Mouse (Mus musculus): ENCODE data around the gene Bpifa6. TPM values are rescaled to one million over a fixed set of nuclear protein-coding genes. Genes with fewer than 3 reads are reported as not detected.

The Bpifa6 gene
- not detected in 2 replicates for polyA plus RNA-seq (2011; ENCODE audit: insufficient read length, low read depth, missing spikeins)

DNA sequence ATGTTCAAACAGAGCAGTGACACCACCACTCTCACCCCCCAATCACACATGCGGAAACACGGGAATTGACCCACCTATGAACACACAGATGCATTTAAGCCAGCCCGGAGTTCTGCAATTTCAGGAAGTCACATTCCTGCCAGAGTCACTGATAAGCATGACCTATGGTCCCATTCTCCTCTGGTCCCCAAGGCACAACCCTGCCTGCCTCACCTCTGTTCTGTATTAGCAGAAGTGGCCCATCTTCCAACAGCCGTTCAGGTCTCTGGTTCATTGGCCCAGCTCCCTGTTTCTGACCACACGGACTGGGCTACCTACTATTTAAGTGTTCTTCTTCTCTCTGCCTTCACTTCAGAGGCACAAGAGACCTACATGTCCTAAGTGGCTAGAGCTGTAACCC lies at the start of gene Bpifa6:
Gene Bpifa6 (plus strand): TSS at position 364 of the 400 bp plus-strand sequence.
- Histone ChIP-seq H3K27ac (ENCODE audit: insufficient read depth, low read length) (no peak within 1 kb of the TSS), H3K4me3 (ENCODE audit: insufficient read depth, low read length) (no peak within 1 kb of the TSS), H3K4me1 (ENCODE audit: control insufficient read depth, insufficient read depth, low read length) (no peaks in the 10 kb centered on the region)
- no peak for TF ChIP-seq CTCF (IDR thresholded peaks at IDR 0.05; ENCODE audit: borderline replicate concordance, insufficient read depth, low read length)
- TF ChIP-seq POLR2A (IDR thresholded peaks at IDR 0.05; ENCODE audit: low read depth, low read length): no peak

DNA sequence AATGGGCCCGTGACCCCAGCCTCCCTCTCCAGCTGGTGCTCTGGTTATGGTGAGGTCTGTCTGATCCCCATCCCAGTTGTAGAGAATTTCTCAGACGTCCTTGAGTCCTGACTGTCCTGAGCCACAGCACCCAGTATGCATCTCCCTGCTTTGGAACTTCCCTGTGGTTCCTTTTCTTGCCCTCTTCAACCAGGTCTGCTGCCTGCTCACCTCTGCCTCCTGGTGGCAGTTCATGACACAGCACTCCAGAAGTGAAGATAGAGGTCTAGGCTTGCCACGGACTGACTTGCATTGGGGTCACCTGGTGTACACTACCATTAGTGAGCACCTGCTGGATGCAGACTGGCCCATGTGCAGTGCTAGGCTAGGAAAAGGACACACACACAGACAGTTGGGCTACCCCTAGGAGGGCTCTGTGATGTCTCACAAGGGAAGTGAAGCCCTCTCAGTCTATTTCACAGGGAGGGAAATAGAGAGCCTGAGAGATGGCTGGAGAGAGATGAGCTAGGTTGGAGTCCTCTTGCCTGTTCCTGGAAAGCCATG lies 44.8 kb upstream of the Bpifa6 start:
- H3K27ac ChIP-seq (ENCODE audit: insufficient read depth, low read length): no peak overlapping the region
- H3K4me1 ChIP-seq (ENCODE audit: control insufficient read depth, insufficient read depth, low read length): no peaks in the 10 kb centered on the region
- TF ChIP-seq CTCF (IDR thresholded peaks at IDR 0.05; ENCODE audit: borderline replicate concordance, insufficient read depth, low read length) (peak; percentile 89; the same call in 1 of the 2 replicates), POLR2A (IDR thresholded peaks at IDR 0.05; ENCODE audit: low read depth, low read length) (no peak)
- H3K4me3 ChIP-seq (ENCODE audit: insufficient read depth, low read length): no peak overlapping the region

DNA sequence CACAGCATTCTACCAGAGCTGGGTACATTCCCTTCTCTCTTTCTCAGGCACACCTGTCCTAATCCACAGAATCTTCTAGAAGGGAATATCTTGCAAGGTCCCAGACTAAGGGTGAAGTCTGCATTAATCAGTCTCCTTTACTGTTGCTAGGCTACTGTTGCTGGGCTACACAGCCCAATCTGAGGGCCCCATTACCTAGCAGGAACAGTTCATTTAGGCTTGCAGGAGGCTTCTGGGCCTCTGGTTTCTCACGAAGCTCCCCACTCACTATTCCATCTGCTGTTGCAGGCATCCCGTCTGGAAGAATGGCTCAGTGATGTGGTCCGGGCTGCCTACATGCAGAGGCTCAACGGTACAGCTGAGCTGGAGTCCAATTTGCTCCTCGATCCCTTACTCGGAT lies 43.6 kb upstream of the Bpifa6 start:
- H3K4me3 ChIP-seq (ENCODE audit: insufficient read depth, low read length): no peak overlapping the region
- TF ChIP-seq POLR2A (IDR thresholded peaks at IDR 0.05; ENCODE audit: low read depth, low read length): no peak
- no peak for TF ChIP-seq CTCF (IDR thresholded peaks at IDR 0.05; ENCODE audit: borderline replicate concordance, insufficient read depth, low read length)
- no peaks in the 10 kb centered on the region for H3K4me1 ChIP-seq (ENCODE audit: control insufficient read depth, insufficient read depth, low read length)
- H3K27ac ChIP-seq (ENCODE audit: insufficient read depth, low read length): no peak overlapping the region

DNA sequence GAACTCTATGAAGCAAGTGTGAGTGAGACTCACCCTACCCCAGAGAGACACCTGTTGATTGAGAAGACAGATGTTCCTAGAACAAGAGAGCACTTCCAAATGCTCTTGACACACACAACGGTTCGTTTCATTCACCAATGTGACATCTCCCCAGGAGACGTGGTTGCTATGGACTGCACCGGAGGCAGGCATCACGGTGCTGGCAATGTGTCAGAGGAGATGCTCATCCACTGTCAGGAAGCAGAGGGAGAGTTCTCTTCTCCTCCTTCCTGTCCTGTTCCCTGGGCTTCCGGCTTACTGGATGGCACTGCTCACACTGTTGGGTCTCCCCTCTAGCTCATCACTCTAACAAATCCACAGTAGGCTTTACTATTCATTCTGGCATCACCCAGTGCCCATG lies 41.4 kb upstream of the Bpifa6 start:
- Histone ChIP-seq H3K4me3 (ENCODE audit: insufficient read depth, low read length) (no peak overlapping the region), H3K4me1 (ENCODE audit: control insufficient read depth, insufficient read depth, low read length) (no peaks in the 10 kb centered on the region), H3K27ac (ENCODE audit: insufficient read depth, low read length) (no peak overlapping the region)
- TF ChIP-seq POLR2A (IDR thresholded peaks at IDR 0.05; ENCODE audit: low read depth, low read length): no peak

DNA sequence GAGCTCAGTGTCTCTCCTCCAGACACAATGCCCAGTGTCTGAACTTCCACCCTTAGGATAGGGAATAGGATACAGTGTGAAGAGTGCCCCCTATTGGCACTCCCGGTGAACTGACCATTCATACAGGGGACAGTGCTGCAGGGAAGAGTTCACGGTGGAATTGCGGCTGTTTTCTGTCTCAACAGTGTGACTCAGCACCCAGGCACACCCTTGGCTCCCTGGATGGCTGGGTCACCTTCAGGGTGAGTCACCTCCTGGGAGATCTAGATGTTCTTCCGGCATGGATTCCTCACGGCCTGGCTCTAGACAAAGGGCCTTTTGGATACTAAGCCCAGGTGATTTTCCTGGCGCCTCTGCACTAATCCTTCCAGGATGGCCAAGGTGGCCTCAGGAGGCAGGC lies 39.4 kb upstream of the Bpifa6 start:
- no peak for TF ChIP-seq CTCF (IDR thresholded peaks at IDR 0.05; ENCODE audit: borderline replicate concordance, insufficient read depth, low read length)
- no peak for TF ChIP-seq POLR2A (IDR thresholded peaks at IDR 0.05; ENCODE audit: low read depth, low read length)
- Histone ChIP-seq H3K27ac (ENCODE audit: insufficient read depth, low read length) (no peak overlapping the region), H3K4me3 (ENCODE audit: insufficient read depth, low read length) (no peak overlapping the region), H3K4me1 (ENCODE audit: control insufficient read depth, insufficient read depth, low read length) (no peaks in the 10 kb centered on the region)

DNA sequence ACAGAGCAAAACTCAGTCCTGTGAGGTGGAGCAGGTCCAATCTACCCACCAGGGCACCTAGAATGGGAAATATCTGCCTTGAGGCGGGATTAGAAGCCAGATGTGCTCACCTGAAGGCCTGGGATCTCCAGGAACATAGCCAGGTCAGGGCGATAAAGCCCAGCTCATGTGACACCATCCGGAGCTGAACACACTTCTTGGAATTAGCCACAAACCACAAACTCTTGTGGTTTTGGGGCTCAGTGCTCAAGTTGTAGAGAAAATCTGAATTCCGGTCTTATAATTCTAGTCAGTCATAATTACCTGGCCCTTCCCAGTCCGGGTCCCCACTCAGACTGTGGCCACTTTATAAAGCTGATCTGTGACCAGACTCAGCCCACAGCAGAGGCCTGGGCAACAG lies 36.9 kb upstream of the Bpifa6 start, which contains the start of gene Bpifb4:
Gene Bpifb4 (plus strand): TSS at position 370 of the 400 bp plus-strand sequence.
- TF ChIP-seq POLR2A (IDR thresholded peaks at IDR 0.05; ENCODE audit: low read depth, low read length) (no peak), CTCF (IDR thresholded peaks at IDR 0.05; ENCODE audit: borderline replicate concordance, insufficient read depth, low read length) (no peak)
- no peak within 1 kb of the TSS for H3K4me3 ChIP-seq (ENCODE audit: insufficient read depth, low read length)
- no peak within 1 kb of the TSS for H3K27ac ChIP-seq (ENCODE audit: insufficient read depth, low read length)
- no peaks in the 10 kb centered on the region for H3K4me1 ChIP-seq (ENCODE audit: control insufficient read depth, insufficient read depth, low read length)

DNA sequence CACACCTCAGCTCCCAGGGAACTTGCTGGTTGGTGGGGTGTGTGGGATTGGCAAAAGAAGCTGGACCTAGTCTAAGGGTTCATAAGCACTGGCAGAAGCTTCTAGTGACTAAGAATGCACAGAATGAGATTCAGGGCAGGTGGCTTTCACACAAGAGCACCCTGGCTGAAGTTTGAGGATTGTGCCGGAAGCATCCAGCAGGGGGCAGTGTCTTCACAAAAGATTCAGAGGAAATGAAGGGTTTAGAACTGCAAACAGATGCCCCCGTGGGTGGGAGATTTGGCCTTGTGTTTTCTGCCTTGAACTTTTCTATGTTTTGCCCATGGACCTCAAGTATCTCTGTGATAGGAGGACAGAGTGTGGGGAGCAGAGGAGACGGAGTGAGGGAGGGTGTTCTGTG lies 31.2 kb upstream of the Bpifa6 start:
- TF ChIP-seq CTCF (IDR thresholded peaks at IDR 0.05; ENCODE audit: borderline replicate concordance, insufficient read depth, low read length): peak; percentile 26; the same call in 1 of the 2 replicates
- no peak for TF ChIP-seq POLR2A (IDR thresholded peaks at IDR 0.05; ENCODE audit: low read depth, low read length)
- H3K4me1 ChIP-seq (ENCODE audit: control insufficient read depth, insufficient read depth, low read length): no peaks in the 10 kb centered on the region
- H3K4me3 ChIP-seq (ENCODE audit: insufficient read depth, low read length): no peak overlapping the region
- no peak overlapping the region for H3K27ac ChIP-seq (ENCODE audit: insufficient read depth, low read length)

DNA sequence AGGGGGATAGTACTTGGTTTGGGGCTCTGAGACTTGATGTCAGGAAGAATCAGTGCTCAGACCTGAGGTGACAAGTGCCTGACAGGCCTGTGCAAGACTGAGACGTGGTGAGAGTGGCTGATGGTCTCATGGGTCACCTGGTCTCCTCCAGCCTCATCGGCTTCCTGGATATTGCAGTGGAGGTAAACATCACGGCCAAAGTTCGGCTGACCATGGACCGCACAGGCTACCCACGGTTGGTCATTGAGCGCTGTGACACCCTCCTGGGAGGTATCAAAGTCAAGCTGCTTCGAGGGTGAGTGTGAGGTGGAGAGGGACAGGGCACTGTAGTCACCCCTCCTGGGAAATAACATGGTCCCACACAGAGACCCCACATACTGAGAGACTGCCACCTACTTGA lies 30.2 kb upstream of the Bpifa6 start:
- TF ChIP-seq CTCF (IDR thresholded peaks at IDR 0.05; ENCODE audit: borderline replicate concordance, insufficient read depth, low read length): no peak
- TF ChIP-seq POLR2A (IDR thresholded peaks at IDR 0.05; ENCODE audit: low read depth, low read length): no peak
- Histone ChIP-seq H3K4me1 (ENCODE audit: control insufficient read depth, insufficient read depth, low read length) (no peaks in the 10 kb centered on the region), H3K4me3 (ENCODE audit: insufficient read depth, low read length) (no peak overlapping the region), H3K27ac (ENCODE audit: insufficient read depth, low read length) (no peak overlapping the region)

DNA sequence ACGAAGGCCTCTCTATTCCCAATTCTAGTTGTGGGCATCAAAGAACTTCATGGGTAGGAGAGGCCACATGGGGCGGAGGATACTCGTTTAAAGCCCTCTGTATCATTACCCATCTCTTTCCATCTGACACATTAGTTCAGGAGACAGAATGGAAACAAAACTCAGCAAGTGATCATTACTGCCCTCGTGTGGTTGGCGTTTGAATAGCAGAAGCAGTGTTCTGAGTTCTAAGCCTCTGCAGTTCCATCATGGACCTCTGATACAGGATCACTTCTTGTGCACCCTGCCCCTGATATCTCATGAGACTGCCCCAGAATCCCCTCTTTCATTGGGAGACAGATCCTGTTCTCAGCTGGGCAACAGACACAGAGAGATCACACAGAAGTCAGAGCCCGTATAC lies 21.8 kb upstream of the Bpifa6 start:
- Histone ChIP-seq H3K27ac (ENCODE audit: insufficient read depth, low read length) (no peak overlapping the region), H3K4me1 (ENCODE audit: control insufficient read depth, insufficient read depth, low read length) (no peaks in the 10 kb centered on the region), H3K4me3 (ENCODE audit: insufficient read depth, low read length) (no peak overlapping the region)
- TF ChIP-seq POLR2A (IDR thresholded peaks at IDR 0.05; ENCODE audit: low read depth, low read length): no peak
- no peak for TF ChIP-seq CTCF (IDR thresholded peaks at IDR 0.05; ENCODE audit: borderline replicate concordance, insufficient read depth, low read length)

DNA sequence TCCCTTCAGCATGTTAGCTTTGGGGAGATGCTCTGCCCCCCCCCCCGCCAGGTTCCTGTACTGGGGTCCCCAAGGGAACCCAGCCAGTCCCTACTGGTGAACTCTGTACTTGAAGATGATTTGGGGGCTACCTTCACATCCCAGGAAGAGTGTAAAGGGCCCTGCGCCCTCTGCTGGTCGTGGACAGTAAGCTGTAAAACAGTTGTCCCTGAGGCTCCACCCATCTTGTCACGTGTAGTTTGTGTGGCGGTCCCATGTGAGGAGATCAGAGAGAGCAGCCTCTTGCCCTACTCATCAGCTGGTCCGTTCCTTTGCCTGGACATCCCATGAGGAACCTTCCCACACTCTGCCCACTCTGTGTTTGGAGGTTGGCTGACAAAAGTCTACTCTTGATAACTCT lies 20.9 kb upstream of the Bpifa6 start:
- TF ChIP-seq CTCF (IDR thresholded peaks at IDR 0.05; ENCODE audit: borderline replicate concordance, insufficient read depth, low read length) (peak; percentile 47; the same call in 1 of the 2 replicates), POLR2A (IDR thresholded peaks at IDR 0.05; ENCODE audit: low read depth, low read length) (no peak)
- no peak overlapping the region for H3K27ac ChIP-seq (ENCODE audit: insufficient read depth, low read length)
- H3K4me3 ChIP-seq (ENCODE audit: insufficient read depth, low read length): no peak overlapping the region
- H3K4me1 ChIP-seq (ENCODE audit: control insufficient read depth, insufficient read depth, low read length): no peaks in the 10 kb centered on the region
